Mouse (Mus musculus) lung, postnatal 0 days (tissue): ENCODE data around the gene Gramd1a.

ENCODE experiments used
- CTCF ChIP-seq: IDR thresholded peaks from 2 replicates; pipeline ENCODE4 v1.5.1; 2016; ENCODE audit warnings: antibody characterized with exemption, mild to moderate bottlenecking
- EP300 ChIP-seq: IDR thresholded peaks from 2 replicates; pipeline ENCODE4 v1.6.1; 2016; ENCODE audit warnings: antibody characterized with exemption, mild to moderate bottlenecking, control low read depth

DNA sequence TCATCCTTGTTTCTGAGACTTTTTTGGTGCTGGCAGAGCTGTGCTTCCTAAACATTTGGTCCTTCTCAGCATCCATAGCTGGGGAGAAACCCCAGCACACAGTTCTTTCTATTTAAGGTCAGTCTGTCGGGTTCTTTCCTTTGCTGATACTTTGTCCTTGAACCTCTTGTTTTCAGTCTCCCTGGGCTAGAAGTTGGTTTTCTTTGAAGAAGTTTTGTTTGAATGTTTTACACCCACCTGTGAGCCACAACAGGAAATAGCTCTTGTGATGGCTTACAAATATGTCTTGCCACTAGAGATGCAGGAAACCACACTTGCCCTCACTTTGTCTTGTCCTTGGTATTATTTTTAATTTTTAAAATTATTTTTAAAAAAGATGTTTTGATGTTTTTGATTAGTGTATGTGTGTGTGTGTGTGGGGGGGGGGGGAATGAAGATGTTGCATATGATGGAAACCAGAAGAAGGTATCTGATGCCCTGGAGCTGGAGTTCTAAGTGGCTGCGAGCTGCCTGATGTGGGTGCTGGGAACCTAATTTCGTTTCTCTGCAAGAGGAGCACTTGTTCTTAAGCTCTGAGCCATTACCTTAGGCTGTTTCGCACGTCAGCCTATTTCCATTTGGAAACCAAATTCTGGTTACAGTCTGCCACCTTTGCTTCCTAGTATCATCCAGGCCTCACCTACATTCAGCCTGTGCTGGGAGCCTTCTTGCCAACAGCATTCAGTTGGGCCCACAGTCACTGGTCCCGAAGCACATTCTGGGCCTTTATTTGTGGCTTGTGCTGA is 2.0 kb downstream of the Gramd1a start:
- no peak for TF ChIP-seq EP300
- TF ChIP-seq CTCF = no peak
